Mouse (Mus musculus) liver, adult 2 months (tissue): ENCODE data around the gene Lpar1.

Experiments used
- CTCF ChIP-seq: fragments of 200-500 bp; IDR thresholded peaks from 2 replicates; pipeline ENCODE4 v1.5.1; 2011; ENCODE audit warnings: low read depth, low read length, control low read depth
- POLR2A ChIP-seq: fragments of 200-500 bp; IDR thresholded peaks from 2 replicates; pipeline ENCODE4 v1.6.1; 2011; ENCODE audit warnings: low read length, control low read depth; ENCODE audit not compliant: insufficient read depth; ENCODE audit errors: extremely low read depth

DNA sequence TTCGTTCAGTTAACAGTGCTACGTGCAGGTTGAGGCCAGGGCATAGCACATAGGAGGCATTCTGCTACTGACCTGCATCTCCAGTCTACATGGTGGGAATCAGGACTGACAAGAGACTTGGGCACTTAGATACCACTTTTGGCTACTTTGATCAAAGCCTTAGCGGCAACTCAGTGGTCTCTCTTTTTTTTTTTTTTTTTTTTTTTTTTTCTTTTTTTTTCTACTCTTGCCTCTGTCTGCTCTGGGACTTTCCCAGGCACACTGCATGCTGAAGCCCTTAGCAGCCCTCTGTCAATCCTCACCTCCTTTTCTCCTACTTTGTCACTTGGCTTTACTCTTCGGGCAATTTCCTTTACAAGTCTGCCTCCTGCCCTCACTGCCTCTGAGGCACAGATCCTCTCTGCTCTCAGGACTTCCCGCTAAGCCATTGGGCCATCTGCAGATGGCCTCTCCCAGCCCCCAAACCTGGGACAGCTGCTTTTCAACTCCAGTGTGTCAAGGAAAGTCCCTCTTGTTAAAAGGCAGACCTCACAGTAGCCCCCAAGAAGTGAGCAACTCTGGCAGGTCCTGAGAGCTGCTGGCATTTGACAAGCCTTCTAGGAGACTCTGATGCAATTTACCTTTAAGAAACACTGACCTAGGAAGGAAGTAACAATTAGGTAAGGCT is 23.8 kb upstream of the Lpar1 start:
- TF ChIP-seq CTCF: no peak
- TF ChIP-seq POLR2A: no peak
